Mouse (Mus musculus): ENCODE data around the gene Tceal1.

Gene Tceal1

DNA sequence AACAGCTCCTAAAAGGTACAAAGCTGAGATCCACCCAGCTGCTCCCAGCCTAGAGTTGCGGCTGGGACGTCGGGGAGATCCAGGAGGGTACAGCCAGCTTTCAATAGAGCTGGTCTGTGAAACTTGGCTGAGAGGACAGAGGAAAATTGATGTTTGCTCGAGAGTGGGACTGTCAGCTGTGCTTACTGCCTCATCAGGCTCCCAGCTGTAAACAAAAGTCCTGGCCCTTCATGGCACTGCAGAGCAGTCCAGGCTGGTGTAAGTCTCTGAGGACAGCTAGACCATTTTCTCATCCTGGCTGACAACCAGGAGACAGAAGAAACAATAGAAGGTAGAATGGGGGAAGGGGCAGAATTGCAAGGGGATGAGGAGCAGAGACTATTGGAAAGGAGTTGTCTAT, 41.5 kb downstream of the Tceal1 start:
- DNase-seq (ENCODE audit: extremely low spot score, low spot score): no peak

DNA sequence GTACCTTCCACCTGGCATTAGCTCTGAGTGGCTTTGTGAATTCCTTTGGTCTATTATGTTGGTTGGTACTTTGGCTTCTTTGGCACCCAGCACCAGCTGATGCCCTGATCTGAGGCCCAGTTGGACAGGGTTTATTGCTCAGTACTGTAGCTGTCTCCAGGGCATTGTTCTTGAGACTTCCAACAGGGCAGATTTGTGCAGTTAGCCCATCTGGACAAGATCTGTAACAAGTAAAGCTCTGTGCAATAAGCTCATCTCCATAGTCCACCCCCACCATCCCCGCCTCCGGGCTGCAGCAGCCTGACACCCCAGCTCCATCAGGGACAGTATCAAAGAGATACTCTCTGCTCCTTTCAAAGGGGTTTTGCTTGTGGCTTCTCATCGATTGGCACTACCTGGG, 47.7 kb downstream of the Tceal1 start:
- no peak for DNase-seq (ENCODE audit: extremely low spot score, low spot score)

All from neural tube, embryonic 10.5 days (tissue).